Mouse (Mus musculus): ENCODE measurements around the gene Pigs. TPM values are rescaled to one million over a fixed set of nuclear protein-coding genes. Genes with fewer than 3 reads are reported as not detected.

Gene Pigs
- polyA plus RNA-seq, 1 experiment from 2014 or later = 84.9 TPM

- no peak for ATAC-seq (ENCODE audit: insufficient number of reproducible peaks, low FRiP score, low TSS enrichment, low read depth)
- no peak overlapping the region for H3K27ac ChIP-seq (replicated peaks)
Measured at GRCm38 (mm10) chr11:78349441-78350358, 21.5 kb downstream of the Pigs start.

GRCm38 (mm10) chr11:78353081-78353480 lies 24.9 kb downstream of the Pigs start:
- no peak overlapping the region for H3K9ac ChIP-seq
- no peak overlapping the region for H3K4me2 ChIP-seq (replicated peaks)
- no peaks in the 10 kb centered on the region for H3K27me3 ChIP-seq
- peaks cover 4% of the 10 kb centered on the region; the same call in 1 of the 2 replicates for H3K4me1 ChIP-seq
- peaks cover 9% of the 10 kb centered on the region for H3K36me3 ChIP-seq
- 85% methylated on average over 1 of the region's 1 CpGs for WGBS
- H3K27ac ChIP-seq (replicated peaks) = no peak overlapping the region
- no peaks in the 10 kb centered on the region for H3K9me3 ChIP-seq (replicated peaks)
- no peak for ATAC-seq (ENCODE audit: insufficient number of reproducible peaks, low FRiP score, low TSS enrichment, low read depth)
- no peak overlapping the region for H3K4me3 ChIP-seq (replicated peaks)

More at GRCm38 (mm10) chr11:78349441-78350358, 21.5 kb downstream of the Pigs start:
- no peak overlapping the region for H3K9ac ChIP-seq
- no peak overlapping the region for H3K4me3 ChIP-seq (replicated peaks)
- 69% methylated on average over 4 of the region's 4 CpGs for WGBS
- H3K9me3 ChIP-seq (replicated peaks) = no peaks in the 10 kb centered on the region
- no peak overlapping the region for H3K4me2 ChIP-seq (replicated peaks)
- H3K27me3 ChIP-seq = no peaks in the 10 kb centered on the region
- peaks cover 31% of the 10 kb centered on the region for H3K4me1 ChIP-seq
- peaks cover 12% of the 10 kb centered on the region for H3K36me3 ChIP-seq

- Histone ChIP-seq H3K27ac (replicated peaks) (no peak overlapping the region), H3K9me3 (replicated peaks) (no peaks in the 10 kb centered on the region), H3K27me3 (no peaks in the 10 kb centered on the region), H3K4me3 (replicated peaks) (no peak overlapping the region), H3K9ac (no peak overlapping the region), H3K4me1 (peaks cover 3% of the 10 kb centered on the region; the same call in 1 of the 2 replicates), H3K4me2 (replicated peaks) (no peak overlapping the region), H3K36me3 (no peaks in the 10 kb centered on the region)
- 77% methylated on average over 6 of the region's 6 CpGs for WGBS
- ATAC-seq (ENCODE audit: insufficient number of reproducible peaks, low FRiP score, low TSS enrichment, low read depth) = no peak
Measured at GRCm38 (mm10) chr11:78354905-78355304, 26.7 kb downstream of the Pigs start.

- Histone ChIP-seq H3K27ac (replicated peaks) (no peak overlapping the region), H3K36me3 (no peaks in the 10 kb centered on the region), H3K4me1 (peaks cover 9% of the 10 kb centered on the region; the same call in 1 of the 2 replicates), H3K4me2 (replicated peaks) (no peak overlapping the region), H3K27me3 (no peaks in the 10 kb centered on the region), H3K9ac (no peak overlapping the region), H3K4me3 (replicated peaks) (no peak overlapping the region), H3K9me3 (replicated peaks) (no peaks in the 10 kb centered on the region)
- WGBS = 38% methylated on average over 4 of the region's 4 CpGs
- no peak for ATAC-seq (ENCODE audit: insufficient number of reproducible peaks, low FRiP score, low TSS enrichment, low read depth)
Measured at GRCm38 (mm10) chr11:78355471-78356238, 27.4 kb downstream of the Pigs start.

GRCm38 (mm10) chr11:78358330-78359007 lies 30.3 kb downstream of the Pigs start:
- no peaks in the 10 kb centered on the region for H3K9me3 ChIP-seq (replicated peaks)
- no peak overlapping the region for H3K4me2 ChIP-seq (replicated peaks)
- 14% methylated on average over 22 of the region's 22 CpGs for WGBS
- H3K9ac ChIP-seq = no peak overlapping the region
- H3K36me3 ChIP-seq = no peaks in the 10 kb centered on the region
- peaks cover 18% of the 10 kb centered on the region for H3K4me1 ChIP-seq
- H3K27me3 ChIP-seq = no peaks in the 10 kb centered on the region
- no peak overlapping the region for H3K4me3 ChIP-seq (replicated peaks)
- no peak overlapping the region for H3K27ac ChIP-seq (replicated peaks)
- ATAC-seq (ENCODE audit: insufficient number of reproducible peaks, low FRiP score, low TSS enrichment, low read depth) = no peak

- Histone ChIP-seq H3K4me1 (peaks cover 25% of the 10 kb centered on the region), H3K4me3 (replicated peaks) (peak overlapping the region; percentile 37), H3K36me3 (no peaks in the 10 kb centered on the region), H3K9ac (no peak overlapping the region), H3K27me3 (no peaks in the 10 kb centered on the region), H3K9me3 (replicated peaks) (no peaks in the 10 kb centered on the region), H3K4me2 (replicated peaks) (peak overlapping the region; percentile 49), H3K27ac (replicated peaks) (no peak overlapping the region)
- 13% methylated on average over 13 of the region's 13 CpGs for WGBS
- ATAC-seq (ENCODE audit: insufficient number of reproducible peaks, low FRiP score, low TSS enrichment, low read depth) = peak; percentile 61
Measured at GRCm38 (mm10) chr11:78360125-78360788, 32.0 kb downstream of the Pigs start.

GRCm38 (mm10) chr11:78360789-78361131 lies 32.5 kb downstream of the Pigs start:
- no peak for ATAC-seq (ENCODE audit: insufficient number of reproducible peaks, low FRiP score, low TSS enrichment, low read depth)
- Histone ChIP-seq H3K27me3 (no peaks in the 10 kb centered on the region), H3K9ac (no peak overlapping the region), H3K9me3 (replicated peaks) (no peaks in the 10 kb centered on the region), H3K36me3 (no peaks in the 10 kb centered on the region), H3K4me3 (replicated peaks) (no peak overlapping the region), H3K4me2 (replicated peaks) (no peak overlapping the region), H3K4me1 (peaks cover 23% of the 10 kb centered on the region), H3K27ac (replicated peaks) (no peak overlapping the region)
- WGBS = 59% methylated on average over 2 of the region's 2 CpGs

GRCm38 (mm10) chr11:78363309-78364007 lies 35.2 kb downstream of the Pigs start:
- WGBS = 62% methylated on average over 13 of the region's 13 CpGs
- no peak overlapping the region for H3K4me2 ChIP-seq (replicated peaks)

GRCm38 (mm10) chr11:78364103-78364502 lies 35.9 kb downstream of the Pigs start:
- H3K9me3 ChIP-seq (replicated peaks) = no peaks in the 10 kb centered on the region
- no peaks in the 10 kb centered on the region for H3K27me3 ChIP-seq
- ATAC-seq (ENCODE audit: insufficient number of reproducible peaks, low FRiP score, low TSS enrichment, low read depth) = no peak
- H3K4me1 ChIP-seq = peaks cover 22% of the 10 kb centered on the region
- no peak overlapping the region for H3K4me2 ChIP-seq (replicated peaks)
- 41% methylated on average over 8 of the region's 8 CpGs for WGBS
- no peak overlapping the region for H3K9ac ChIP-seq
- no peak overlapping the region for H3K4me3 ChIP-seq (replicated peaks)
- H3K27ac ChIP-seq (replicated peaks) = 0 out of 2 replicates have a peak overlapping the region, but pooled peaks have one; percentile 8
- H3K36me3 ChIP-seq = no peaks in the 10 kb centered on the region

More at GRCm38 (mm10) chr11:78363309-78364007, 35.2 kb downstream of the Pigs start:
- Histone ChIP-seq H3K36me3 (no peaks in the 10 kb centered on the region), H3K9ac (no peak overlapping the region), H3K27ac (replicated peaks) (no peak overlapping the region), H3K4me3 (replicated peaks) (no peak overlapping the region), H3K9me3 (replicated peaks) (no peaks in the 10 kb centered on the region), H3K4me1 (peaks cover 22% of the 10 kb centered on the region), H3K27me3 (no peaks in the 10 kb centered on the region)
- no peak for ATAC-seq (ENCODE audit: insufficient number of reproducible peaks, low FRiP score, low TSS enrichment, low read depth)

- Histone ChIP-seq H3K9me3 (replicated peaks) (no peaks in the 10 kb centered on the region), H3K4me3 (replicated peaks) (no peak overlapping the region), H3K4me1 (peaks cover 17% of the 10 kb centered on the region), H3K9ac (no peak overlapping the region), H3K36me3 (no peaks in the 10 kb centered on the region), H3K27me3 (no peaks in the 10 kb centered on the region), H3K4me2 (replicated peaks) (no peak overlapping the region), H3K27ac (replicated peaks) (no peak overlapping the region)
- ATAC-seq (ENCODE audit: insufficient number of reproducible peaks, low FRiP score, low TSS enrichment, low read depth) = no peak
- 81% methylated on average over 15 of the region's 15 CpGs for WGBS
Measured at GRCm38 (mm10) chr11:78367456-78368225, 39.4 kb downstream of the Pigs start.

Data from embryonic facial prominence, embryonic 15.5 days (tissue).